Mouse (Mus musculus) midbrain, embryonic 16.5 days (tissue): ENCODE results near the gene Mapkap1. TPM values are rescaled to one million over a fixed set of nuclear protein-coding genes. Genes with fewer than 3 reads are reported as not detected.
A peak's percentile ranks its signal among the peaks of the same experiment; 100 is the strongest.

ENCODE experiments used
- ATAC-seq: fragments of 200-750 bp; cut with Nextera tagmentation; 2 replicates; pipeline ENCODE4 v1.8.0; 2017; ENCODE audit warnings: moderate TSS enrichment
- H3K27ac ChIP-seq: fragments of 300-500 bp; sonication (generic); 2 replicates; pipeline ENCODE4 v1.5.1; 2014; ENCODE audit warnings: mild to moderate bottlenecking, low read length, mixed read lengths
- H3K27me3 ChIP-seq: fragments of 300-500 bp; sonication (generic); 2 replicates; pipeline ENCODE4 v1.6.1; 2014; ENCODE audit warnings: low read depth, low read length, mixed read lengths; ENCODE audit not compliant: control insufficient read depth, insufficient read depth
- H3K36me3 ChIP-seq: fragments of 300-500 bp; sonication (generic); 2 replicates; pipeline ENCODE4 v1.6.1; 2014; ENCODE audit warnings: mild to moderate bottlenecking, low read length, moderate library complexity, mixed read lengths; ENCODE audit not compliant: control insufficient read depth, insufficient read depth
- H3K4me1 ChIP-seq: fragments of 300-500 bp; sonication (generic); 2 replicates; pipeline ENCODE4 v1.6.1; 2014; ENCODE audit warnings: mild to moderate bottlenecking, low read length, mixed read lengths; ENCODE audit not compliant: control insufficient read depth, insufficient read depth
- H3K4me2 ChIP-seq: fragments of 300-500 bp; sonication (generic); 2 replicates; pipeline ENCODE4 v1.6.1; 2014; ENCODE audit warnings: mild to moderate bottlenecking, low read length, mixed read lengths
- H3K4me3 ChIP-seq: fragments of 300-500 bp; sonication (generic); 2 replicates; pipeline ENCODE4 v1.5.1; 2014; ENCODE audit warnings: low read depth, mild to moderate bottlenecking, low read length, moderate library complexity, mixed read lengths
- H3K9ac ChIP-seq: fragments of 300-500 bp; sonication (generic); 2 replicates; pipeline ENCODE4 v1.6.1; 2014; ENCODE audit warnings: low read depth, low read length, mixed read lengths
- H3K9me3 ChIP-seq: fragments of 300-500 bp; sonication (generic); replicated peaks from 2 replicates; pipeline ENCODE4 v1.6.1; 2014; ENCODE audit warnings: mild to moderate bottlenecking, low read length, mixed read lengths; ENCODE audit not compliant: control insufficient read depth, poor library complexity, severe bottlenecking
- WGBS: fragments of 180-500 bp; shearing (Covaris S2); extraction: QIAGEN DNeasy Blood & Tissue Kit; methylation state at CpG from one replicate; pipeline ENCODE4 v1.1.7; 2014; 5-methylcytosine and 5-hydroxymethylcytosine counted together
- polyA plus RNA-seq: library from polyadenylated mRNA; unstranded; fragments of >200 nt; fragmentation: Nextera tagmentation; extraction: Ambion mirVana; gene quantifications from 2 replicates; pipeline ENCODE4 v1.2.1, GENCODE M21; 2015

The Mapkap1 gene
- polyA plus RNA-seq, 1 experiment from 2014 or later, result 89.1 TPM

GRCm38 (mm10) chr2:34667820-34668219 lies 261.2 kb downstream of the Mapkap1 start:
- Histone ChIP-seq H3K9ac (no peak overlapping the region), H3K36me3 (no peaks in the 10 kb centered on the region), H3K4me2 (no peak overlapping the region), H3K4me3 (no peak overlapping the region), H3K27ac (no peak overlapping the region), H3K27me3 (no peaks in the 10 kb centered on the region), H3K4me1 (peaks cover 6% of the 10 kb centered on the region), H3K9me3 (no peaks in the 10 kb centered on the region)
- no peak for ATAC-seq
- 14% methylated on average over 10 of the region's 10 CpGs for WGBS

- no peak overlapping the region for H3K27ac ChIP-seq
- no peak overlapping the region for H3K9ac ChIP-seq
- no peak overlapping the region for H3K4me3 ChIP-seq
- H3K4me1 ChIP-seq, result peaks cover 6% of the 10 kb centered on the region
- WGBS, result 48% methylated on average over 17 of the region's 17 CpGs
- no peaks in the 10 kb centered on the region for H3K9me3 ChIP-seq
- ATAC-seq, result no peak
- no peaks in the 10 kb centered on the region for H3K27me3 ChIP-seq
- H3K36me3 ChIP-seq, result no peaks in the 10 kb centered on the region
- no peak overlapping the region for H3K4me2 ChIP-seq
Observed at GRCm38 (mm10) chr2:34668440-34669191, 262.0 kb downstream of the Mapkap1 start.

- Histone ChIP-seq H3K9ac (no peak overlapping the region), H3K4me2 (no peak overlapping the region), H3K4me3 (no peak overlapping the region), H3K36me3 (no peaks in the 10 kb centered on the region), H3K4me1 (peaks cover 6% of the 10 kb centered on the region), H3K9me3 (no peaks in the 10 kb centered on the region), H3K27me3 (no peaks in the 10 kb centered on the region), H3K27ac (no peak overlapping the region)
- WGBS, result 64% methylated on average over 8 of the region's 8 CpGs
- ATAC-seq, result no peak
Observed at GRCm38 (mm10) chr2:34669203-34669746, 262.7 kb downstream of the Mapkap1 start.

- H3K27me3 ChIP-seq, result no peaks in the 10 kb centered on the region
- ATAC-seq, result no peak
- H3K27ac ChIP-seq, result no peak overlapping the region
- peaks cover 6% of the 10 kb centered on the region for H3K4me1 ChIP-seq
- H3K4me3 ChIP-seq, result no peak overlapping the region
- peaks cover 6% of the 10 kb centered on the region for H3K36me3 ChIP-seq
- no peaks in the 10 kb centered on the region for H3K9me3 ChIP-seq
- WGBS, result 87% methylated on average over 6 of the region's 6 CpGs
- H3K9ac ChIP-seq, result no peak overlapping the region
- no peak overlapping the region for H3K4me2 ChIP-seq
Observed at GRCm38 (mm10) chr2:34670470-34670869, 263.9 kb downstream of the Mapkap1 start.

GRCm38 (mm10) chr2:34671385-34672026 lies 264.9 kb downstream of the Mapkap1 start:
- peak overlapping the region; percentile 73 for H3K4me2 ChIP-seq
- H3K27ac ChIP-seq, result peak overlapping the region; percentile 61
- H3K9me3 ChIP-seq, result no peaks in the 10 kb centered on the region
- peaks cover 13% of the 10 kb centered on the region for H3K36me3 ChIP-seq
- no peaks in the 10 kb centered on the region for H3K27me3 ChIP-seq
- ATAC-seq, result peak; percentile 77
- WGBS, result 30% methylated on average over 31 of the region's 31 CpGs
- H3K4me1 ChIP-seq, result peaks cover 6% of the 10 kb centered on the region
- peak overlapping the region; percentile 68; the same call in 1 of the 2 replicates for H3K9ac ChIP-seq
- H3K4me3 ChIP-seq, result peak overlapping the region; percentile 39

GRCm38 (mm10) chr2:34673846-34674245 lies 267.3 kb downstream of the Mapkap1 start:
- Histone ChIP-seq H3K9ac (no peak overlapping the region), H3K27me3 (no peaks in the 10 kb centered on the region), H3K9me3 (no peaks in the 10 kb centered on the region), H3K4me3 (no peak overlapping the region), H3K4me2 (no peak overlapping the region), H3K36me3 (peaks cover 27% of the 10 kb centered on the region), H3K27ac (no peak overlapping the region), H3K4me1 (no peaks in the 10 kb centered on the region)
- 88% methylated on average over 11 of the region's 11 CpGs for WGBS
- ATAC-seq, result no peak

Other genes with a start within 250 kb of the Mapkap1 start
- 78.4 and 82.7 TPM in 2 replicates for gene Pbx3, start 33.6 kb upstream of the Mapkap1 start, polyA plus RNA-seq